Mouse (Mus musculus) ES-E14 (cell line): ENCODE results near the gene Khk.

Source experiments
- CHD2 ChIP-seq: IDR thresholded peaks from 2 replicates; pipeline ENCODE4 v1.6.1; 2014; ENCODE audit warnings: mild to moderate bottlenecking, low read depth, low read length, inconsistent platforms
- HCFC1 ChIP-seq: IDR thresholded peaks from 2 replicates; pipeline ENCODE4 v1.6.1; 2012; ENCODE audit warnings: low read length, inconsistent platforms, borderline replicate concordance; ENCODE audit not compliant: insufficient read depth
- ZC3H11A ChIP-seq: IDR thresholded peaks from 2 replicates; pipeline ENCODE4 v1.6.1; 2012; ENCODE audit warnings: low read depth, mild to moderate bottlenecking, inconsistent platforms, low read length, borderline replicate concordance
- ZNF384 ChIP-seq: IDR thresholded peaks from 2 replicates; pipeline ENCODE4 v1.6.1; 2012; ENCODE audit warnings: low read depth, low read length, inconsistent platforms

DNA sequence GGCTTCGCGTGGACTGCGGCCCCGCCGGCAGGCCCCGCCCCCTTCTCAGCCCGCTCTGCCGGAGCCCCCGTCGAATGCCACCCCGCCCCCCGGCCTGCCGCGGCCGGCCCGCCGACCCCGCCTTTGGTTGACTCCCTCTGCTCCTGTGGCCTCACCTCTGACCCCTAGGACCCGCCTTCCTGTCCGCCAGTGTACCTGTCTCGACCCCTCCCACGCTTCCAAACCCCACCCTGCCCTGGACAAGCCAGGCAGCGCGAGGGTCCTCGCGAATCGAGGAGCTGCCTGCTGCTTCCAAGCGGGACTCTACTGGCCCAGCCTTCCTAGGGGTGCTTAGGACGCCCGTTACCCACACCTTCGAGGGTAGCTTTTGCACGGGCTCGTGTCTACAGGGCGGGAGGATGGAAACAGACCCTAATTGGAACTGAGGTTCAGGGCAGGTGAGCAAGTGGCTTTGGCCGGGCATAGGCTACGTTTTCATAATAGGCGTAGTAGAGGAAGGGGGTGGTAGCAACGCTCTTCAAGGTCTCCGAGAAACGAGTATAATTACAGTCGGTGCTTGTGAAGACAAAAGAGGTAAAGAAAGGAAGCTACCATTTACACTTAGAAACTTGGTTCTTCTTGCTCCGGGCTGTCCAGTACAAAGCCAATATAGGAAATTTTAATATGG lies 32.0 kb upstream of the Khk start:
- no peak for TF ChIP-seq ZNF384
- TF ChIP-seq CHD2: no peak
- no peak for TF ChIP-seq ZC3H11A
- no peak for TF ChIP-seq HCFC1
